Mouse (Mus musculus): ENCODE data around the gene Snrpb2. TPM values are rescaled to one million over a fixed set of nuclear protein-coding genes. Genes with fewer than 3 reads are reported as not detected.

Snrpb2 gene
- polyA plus RNA-seq, 1 experiment from 2014 or later = 85.0 TPM

- Histone ChIP-seq H3K27me3 (ENCODE audit: insufficient read depth, poor library complexity, severe bottlenecking) (no peaks in the 10 kb centered on the region), H3K27ac (no peak overlapping the region), H3K36me3 (no peaks in the 10 kb centered on the region), H3K9me3 (no peaks in the 10 kb centered on the region), H3K4me3 (no peak overlapping the region), H3K4me1 (replicated peaks) (no peaks in the 10 kb centered on the region)
- no peak for DNase-seq (ENCODE audit: low spot score)
These were observed 7.6 kb upstream of the Snrpb2 start for GRCm38 (mm10) chr2:143055251-143055650.

DNA sequence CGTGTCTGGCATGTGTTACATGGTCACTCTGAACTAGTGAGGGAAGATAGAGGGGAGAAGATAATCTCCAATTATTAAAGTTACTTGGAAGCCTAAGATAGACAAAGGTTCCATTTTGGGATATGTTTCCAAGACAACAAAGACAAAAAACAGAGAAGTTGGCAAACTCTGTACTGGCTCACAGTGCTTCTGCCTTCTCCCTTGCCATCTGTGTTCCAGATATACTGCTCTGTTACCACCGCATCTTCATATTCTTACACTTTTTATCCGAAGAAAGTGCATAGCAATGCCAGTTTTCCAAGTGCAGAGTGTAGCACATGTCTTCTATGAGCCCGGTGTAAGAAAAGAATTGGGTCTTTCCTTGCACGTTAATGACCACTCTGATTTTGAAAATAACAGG is 6.1 kb upstream of the Snrpb2 start:
- WGBS = 86% methylated on average over 5 of the region's 5 CpGs
- no peak for DNase-seq (ENCODE audit: low spot score)
- H3K9me3 ChIP-seq = no peaks in the 10 kb centered on the region
- H3K27me3 ChIP-seq (ENCODE audit: insufficient read depth, poor library complexity, severe bottlenecking) = peaks cover 6% of the 10 kb centered on the region; the same call in 1 of the 2 replicates
- no peak overlapping the region for H3K27ac ChIP-seq
- no peaks in the 10 kb centered on the region for H3K36me3 ChIP-seq
- no peak overlapping the region for H3K4me3 ChIP-seq
- H3K4me1 ChIP-seq (replicated peaks) = no peaks in the 10 kb centered on the region

GRCm38 (mm10) chr2:143062432-143062811 is 417 bp upstream of the Snrpb2 start:
- WGBS = 39% methylated on average over 6 of the region's 6 CpGs
- peaks cover 7% of the 10 kb centered on the region for H3K4me1 ChIP-seq (replicated peaks)
- H3K9me3 ChIP-seq = no peaks in the 10 kb centered on the region
- peaks cover 29% of the 10 kb centered on the region for H3K36me3 ChIP-seq
- peak overlapping the region; percentile 83 for H3K4me3 ChIP-seq
- peaks cover 6% of the 10 kb centered on the region; the same call in 1 of the 2 replicates for H3K27me3 ChIP-seq (ENCODE audit: insufficient read depth, poor library complexity, severe bottlenecking)
- H3K27ac ChIP-seq = peak overlapping the region; percentile 92
- no peak for DNase-seq (ENCODE audit: low spot score)

GRCm38 (mm10) chr2:143065914-143066313 is 3.1 kb downstream of the Snrpb2 start:
- peaks cover 7% of the 10 kb centered on the region for H3K4me1 ChIP-seq (replicated peaks)
- DNase-seq (ENCODE audit: low spot score) = no peak
- WGBS = 94% methylated on average over 3 of the region's 3 CpGs
- H3K27me3 ChIP-seq (ENCODE audit: insufficient read depth, poor library complexity, severe bottlenecking) = peaks cover 6% of the 10 kb centered on the region; the same call in 1 of the 2 replicates
- peaks cover 62% of the 10 kb centered on the region for H3K36me3 ChIP-seq
- no peak overlapping the region for H3K4me3 ChIP-seq
- H3K27ac ChIP-seq = no peak overlapping the region
- no peaks in the 10 kb centered on the region for H3K9me3 ChIP-seq

- no peak within 1 kb of the TSS for H3K27ac ChIP-seq
- 78% methylated on average over 8 of the region's 8 CpGs for WGBS
These were observed 15.5 kb downstream of the Snrpb2 start, which contains the start of gene Otor for GRCm38 (mm10) chr2:143078198-143078851. Otor (plus strand) TSS chr2:143078473.

DNA sequence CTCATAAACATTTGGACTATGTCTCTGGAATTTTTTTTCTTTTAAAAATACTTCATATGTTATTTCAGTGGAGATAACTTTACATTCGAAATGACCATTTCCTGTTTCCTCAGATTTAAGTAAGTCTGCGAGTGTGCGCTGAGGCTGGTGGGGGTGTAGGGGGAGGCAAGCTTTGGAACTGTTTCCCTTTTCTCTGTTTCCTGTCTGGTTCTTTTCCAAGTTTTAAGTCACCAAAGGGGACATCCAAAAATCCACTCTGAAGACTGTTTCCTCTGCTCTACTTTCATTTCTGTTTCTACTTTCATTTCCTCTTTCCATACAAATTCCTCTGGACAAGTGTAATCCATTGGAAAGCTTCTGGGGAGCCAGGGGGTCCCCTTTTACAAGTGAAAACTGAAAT is 18.9 kb downstream of the Snrpb2 start:
- 85% methylated on average over 3 of the region's 3 CpGs for WGBS
- peaks cover 3% of the 10 kb centered on the region; the same call in 1 of the 2 replicates for H3K4me1 ChIP-seq (replicated peaks)
- no peaks in the 10 kb centered on the region for H3K36me3 ChIP-seq
- no peak for DNase-seq (ENCODE audit: low spot score)
- H3K9me3 ChIP-seq = no peaks in the 10 kb centered on the region
- H3K27ac ChIP-seq = no peak overlapping the region
- no peaks in the 10 kb centered on the region for H3K27me3 ChIP-seq (ENCODE audit: insufficient read depth, poor library complexity, severe bottlenecking)
- no peak overlapping the region for H3K4me3 ChIP-seq

More at GRCm38 (mm10) chr2:143078198-143078851, 15.5 kb downstream of the Snrpb2 start, which contains the start of gene Otor:
- no peaks in the 10 kb centered on the region for H3K27me3 ChIP-seq (ENCODE audit: insufficient read depth, poor library complexity, severe bottlenecking)
- no peak for DNase-seq (ENCODE audit: low spot score)
- no peaks in the 10 kb centered on the region for H3K9me3 ChIP-seq
- no peaks in the 10 kb centered on the region for H3K36me3 ChIP-seq
- H3K4me3 ChIP-seq = no peak within 1 kb of the TSS
- no peaks in the 10 kb centered on the region; the same call in 1 of the 2 replicates for H3K4me1 ChIP-seq (replicated peaks)

- no peaks in the 10 kb centered on the region for H3K36me3 ChIP-seq
- 72% methylated on average over 2 of the region's 2 CpGs for WGBS
These were observed 22.1 kb downstream of the Snrpb2 start for GRCm38 (mm10) chr2:143084852-143085397.

GRCm38 (mm10) chr2:143089866-143090265 is 27.0 kb downstream of the Snrpb2 start:
- Histone ChIP-seq H3K4me1 (replicated peaks) (0 out of 2 replicates have a peak, but pooled peaks cover under 1% of the 10 kb centered on the region), H3K27me3 (ENCODE audit: insufficient read depth, poor library complexity, severe bottlenecking) (no peaks in the 10 kb centered on the region), H3K4me3 (no peak overlapping the region), H3K9me3 (no peaks in the 10 kb centered on the region), H3K27ac (no peak overlapping the region), H3K36me3 (no peaks in the 10 kb centered on the region)
- DNase-seq (ENCODE audit: low spot score) = no peak
- 84% methylated on average over 8 of the region's 8 CpGs for WGBS

More at GRCm38 (mm10) chr2:143084852-143085397, 22.1 kb downstream of the Snrpb2 start:
- no peaks in the 10 kb centered on the region for H3K27me3 ChIP-seq (ENCODE audit: insufficient read depth, poor library complexity, severe bottlenecking)
- H3K4me1 ChIP-seq (replicated peaks) = 0 out of 2 replicates have a peak, but pooled peaks cover 3% of the 10 kb centered on the region
- H3K27ac ChIP-seq = no peak overlapping the region
- H3K4me3 ChIP-seq = no peak overlapping the region
- no peak for DNase-seq (ENCODE audit: low spot score)
- no peaks in the 10 kb centered on the region for H3K9me3 ChIP-seq

GRCm38 (mm10) chr2:143093726-143094125 is 30.9 kb downstream of the Snrpb2 start:
- H3K4me1 ChIP-seq (replicated peaks) = no peaks in the 10 kb centered on the region
- H3K36me3 ChIP-seq = no peaks in the 10 kb centered on the region
- WGBS = 43% methylated on average over 6 of the region's 6 CpGs
- peak; percentile 56 for DNase-seq (ENCODE audit: low spot score)
- no peak overlapping the region for H3K4me3 ChIP-seq
- H3K9me3 ChIP-seq = no peaks in the 10 kb centered on the region
- no peaks in the 10 kb centered on the region for H3K27me3 ChIP-seq (ENCODE audit: insufficient read depth, poor library complexity, severe bottlenecking)
- H3K27ac ChIP-seq = no peak overlapping the region

DNA sequence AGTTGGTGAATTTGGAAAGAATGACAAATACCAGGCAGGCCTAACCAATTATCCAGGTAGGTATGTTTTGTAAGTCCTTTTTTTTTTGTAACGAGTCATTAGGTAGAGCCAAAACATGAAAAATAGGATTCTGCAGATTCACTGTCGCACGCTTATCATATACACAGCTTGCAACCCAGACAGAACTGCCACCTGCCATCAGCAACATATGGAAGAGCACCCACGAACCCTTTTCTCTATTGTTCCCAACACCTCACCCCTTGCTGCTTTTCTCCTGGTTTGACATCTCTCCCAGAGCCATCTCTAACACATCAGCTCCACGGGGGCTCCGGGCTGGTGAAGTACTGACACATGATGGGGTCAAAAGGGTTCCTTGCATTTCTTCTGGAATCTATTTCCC is 31.9 kb downstream of the Snrpb2 start:
- no peak overlapping the region for H3K27ac ChIP-seq
- 72% methylated on average over 6 of the region's 6 CpGs for WGBS
- no peaks in the 10 kb centered on the region for H3K4me1 ChIP-seq (replicated peaks)
- no peak for DNase-seq (ENCODE audit: low spot score)
- no peak overlapping the region for H3K4me3 ChIP-seq
- H3K9me3 ChIP-seq = no peaks in the 10 kb centered on the region
- H3K36me3 ChIP-seq = no peaks in the 10 kb centered on the region
- H3K27me3 ChIP-seq (ENCODE audit: insufficient read depth, poor library complexity, severe bottlenecking) = no peaks in the 10 kb centered on the region

- no peaks in the 10 kb centered on the region for H3K9me3 ChIP-seq
- WGBS = 78% methylated on average over 1 of the region's 1 CpGs
- H3K27me3 ChIP-seq (ENCODE audit: insufficient read depth, poor library complexity, severe bottlenecking) = no peaks in the 10 kb centered on the region
- no peak for DNase-seq (ENCODE audit: low spot score)
- H3K36me3 ChIP-seq = no peaks in the 10 kb centered on the region
- H3K27ac ChIP-seq = no peak overlapping the region
- no peaks in the 10 kb centered on the region for H3K4me1 ChIP-seq (replicated peaks)
- no peak overlapping the region for H3K4me3 ChIP-seq
These were observed 34.3 kb downstream of the Snrpb2 start for GRCm38 (mm10) chr2:143097170-143097569.

GRCm38 (mm10) chr2:143113859-143114258 is 51.0 kb downstream of the Snrpb2 start:
- Histone ChIP-seq H3K4me1 (replicated peaks) (no peaks in the 10 kb centered on the region), H3K36me3 (no peaks in the 10 kb centered on the region), H3K4me3 (no peak overlapping the region), H3K9me3 (no peaks in the 10 kb centered on the region), H3K27ac (no peak overlapping the region), H3K27me3 (ENCODE audit: insufficient read depth, poor library complexity, severe bottlenecking) (no peaks in the 10 kb centered on the region)
- WGBS = 80% methylated on average over 1 of the region's 1 CpGs
- DNase-seq (ENCODE audit: low spot score) = no peak

- Histone ChIP-seq H3K9me3 (no peaks in the 10 kb centered on the region), H3K36me3 (no peaks in the 10 kb centered on the region), H3K4me3 (no peak overlapping the region), H3K4me1 (replicated peaks) (no peaks in the 10 kb centered on the region), H3K27ac (no peak overlapping the region), H3K27me3 (ENCODE audit: insufficient read depth, poor library complexity, severe bottlenecking) (no peaks in the 10 kb centered on the region)
- WGBS = 86% methylated on average over 4 of the region's 4 CpGs
- no peak for DNase-seq (ENCODE audit: low spot score)
These were observed 51.9 kb downstream of the Snrpb2 start for GRCm38 (mm10) chr2:143114716-143115115.

Data from hindbrain, embryonic 10.5 days (tissue).